Mouse (Mus musculus) megakaryocyte, embryonic 14.5 days (primary cell): Measurements from ENCODE around the gene Fbxo9.

Experiments used
- FLI1 ChIP-seq: IDR thresholded peaks from 2 replicates; pipeline ENCODE4 v1.6.1; 2012; ENCODE audit warnings: low read length, inconsistent platforms, mixed read lengths
- GATA1 ChIP-seq: IDR thresholded peaks from 3 replicates; pipeline ENCODE4 v1.6.1; 2012; ENCODE audit warnings: mixed read lengths, low read length, inconsistent platforms, borderline replicate concordance

DNA sequence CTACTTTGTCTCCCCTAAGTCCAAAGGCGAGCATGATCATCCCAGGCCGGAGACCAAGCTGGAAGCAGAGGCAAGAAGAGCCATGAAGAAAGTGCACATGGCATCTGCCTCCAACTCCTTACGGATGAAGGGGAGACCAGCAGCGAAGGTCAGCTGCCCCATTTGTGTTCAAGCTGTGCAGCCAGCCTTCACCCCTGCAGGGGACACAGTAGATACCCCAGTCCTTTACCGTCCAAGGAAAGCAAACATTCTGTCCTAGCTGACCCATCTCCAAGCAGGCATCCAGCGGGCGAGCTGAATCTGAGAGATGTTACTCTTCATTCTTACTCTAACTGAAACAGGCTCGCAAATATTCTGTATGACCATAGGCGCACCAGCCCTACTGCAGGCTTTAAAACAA, 46.5 kb downstream of the Fbxo9 start:
- TF ChIP-seq FLI1 (no peak), GATA1 (no peak)
